Mouse (Mus musculus): ENCODE measurements around the gene Lhx5. TPM values are rescaled to one million over a fixed set of nuclear protein-coding genes. Genes with fewer than 3 reads are reported as not detected.

The Lhx5 gene
- total RNA-seq, 1 experiment from 2014 or later, result not detected

- no peak for ATAC-seq (ENCODE audit: extremely low read depth, insufficient number of reproducible peaks, low FRiP score, poor library complexity, severe bottlenecking)
Observed at GRCm38 (mm10) chr5:120429692-120430091, 1.8 kb upstream of the Lhx5 start.

GRCm38 (mm10) chr5:120431001-120431583 lies 407 bp upstream of the Lhx5 start:
- ATAC-seq (ENCODE audit: extremely low read depth, insufficient number of reproducible peaks, low FRiP score, poor library complexity, severe bottlenecking), result no peak

GRCm38 (mm10) chr5:120432486-120433015 lies 1.1 kb downstream of the Lhx5 start:
- no peak for ATAC-seq (ENCODE audit: extremely low read depth, insufficient number of reproducible peaks, low FRiP score, poor library complexity, severe bottlenecking)

DNA sequence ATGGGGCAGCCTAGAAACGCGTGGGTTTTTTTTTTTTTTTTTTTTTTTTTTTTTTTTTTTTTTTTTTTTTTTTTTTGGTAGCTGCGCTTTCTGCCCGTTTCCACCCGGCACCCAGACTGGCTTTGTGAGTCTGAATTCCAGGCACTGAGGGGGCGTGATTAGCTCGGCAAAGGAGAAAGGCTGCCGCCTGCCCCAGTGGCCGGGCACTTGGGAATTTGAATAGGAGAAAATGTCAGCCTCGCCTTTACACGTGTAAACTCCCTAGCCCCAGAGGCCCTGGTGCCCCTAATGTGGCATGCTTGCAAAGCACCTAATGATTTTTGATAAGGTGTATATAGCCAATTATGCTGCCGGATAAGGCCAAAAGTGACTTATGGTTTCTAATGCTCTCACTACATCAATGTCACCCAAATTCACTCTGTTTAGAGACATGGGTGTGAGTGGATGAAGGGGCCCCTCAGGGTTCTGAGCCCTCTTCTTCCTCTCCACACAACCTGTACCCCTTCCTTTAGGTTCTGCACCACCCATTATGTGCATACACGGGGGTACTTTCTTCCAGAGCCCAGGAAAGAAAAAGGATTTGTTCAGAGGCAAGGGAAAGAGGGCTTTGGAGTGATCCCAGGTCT lies 1.7 kb downstream of the Lhx5 start:
- ATAC-seq (ENCODE audit: extremely low read depth, insufficient number of reproducible peaks, low FRiP score, poor library complexity, severe bottlenecking), result no peak

- no peak for ATAC-seq (ENCODE audit: extremely low read depth, insufficient number of reproducible peaks, low FRiP score, poor library complexity, severe bottlenecking)
Observed at GRCm38 (mm10) chr5:120434231-120434735, 2.8 kb downstream of the Lhx5 start.

GRCm38 (mm10) chr5:120435006-120435681 lies 3.6 kb downstream of the Lhx5 start:
- no peak for ATAC-seq (ENCODE audit: extremely low read depth, insufficient number of reproducible peaks, low FRiP score, poor library complexity, severe bottlenecking)

DNA sequence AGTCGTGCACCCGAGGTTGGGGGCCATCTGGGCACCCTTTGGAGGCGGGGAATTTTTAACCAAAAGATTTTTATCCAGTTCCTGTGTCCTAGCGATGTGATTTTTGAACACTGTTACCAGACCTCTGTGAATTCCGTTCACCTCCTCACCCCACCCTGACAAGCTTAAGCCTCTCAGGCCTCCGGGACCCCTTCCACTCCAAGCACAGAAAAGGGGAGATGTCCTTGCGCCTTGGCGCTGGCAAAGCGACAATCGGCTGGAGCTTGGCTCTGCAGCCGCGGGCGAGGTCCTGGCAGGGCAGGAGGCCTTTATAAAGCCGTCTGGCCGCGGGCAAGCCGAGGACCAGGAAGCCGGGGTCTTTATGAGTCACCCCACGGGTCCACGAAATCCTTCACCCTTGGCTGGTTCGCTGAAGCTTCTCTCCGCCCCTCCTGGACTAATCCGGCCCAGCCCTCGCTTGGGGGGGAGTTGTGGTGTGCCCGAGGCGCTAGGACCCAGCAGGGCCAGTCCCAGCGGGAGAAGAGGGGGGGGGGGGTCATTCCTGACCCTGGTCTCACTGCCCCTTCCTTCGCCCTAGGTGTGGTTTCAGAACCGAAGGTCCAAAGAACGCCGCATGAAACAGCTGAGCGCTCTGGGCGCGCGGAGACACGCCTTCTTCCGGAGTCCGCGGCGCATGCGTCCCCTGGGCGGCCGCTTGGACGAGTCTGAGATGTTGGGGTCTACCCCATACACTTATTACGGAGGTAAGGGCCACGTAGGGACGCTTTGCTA lies 4.4 kb downstream of the Lhx5 start:
- no peak for ATAC-seq (ENCODE audit: extremely low read depth, insufficient number of reproducible peaks, low FRiP score, poor library complexity, severe bottlenecking)

DNA sequence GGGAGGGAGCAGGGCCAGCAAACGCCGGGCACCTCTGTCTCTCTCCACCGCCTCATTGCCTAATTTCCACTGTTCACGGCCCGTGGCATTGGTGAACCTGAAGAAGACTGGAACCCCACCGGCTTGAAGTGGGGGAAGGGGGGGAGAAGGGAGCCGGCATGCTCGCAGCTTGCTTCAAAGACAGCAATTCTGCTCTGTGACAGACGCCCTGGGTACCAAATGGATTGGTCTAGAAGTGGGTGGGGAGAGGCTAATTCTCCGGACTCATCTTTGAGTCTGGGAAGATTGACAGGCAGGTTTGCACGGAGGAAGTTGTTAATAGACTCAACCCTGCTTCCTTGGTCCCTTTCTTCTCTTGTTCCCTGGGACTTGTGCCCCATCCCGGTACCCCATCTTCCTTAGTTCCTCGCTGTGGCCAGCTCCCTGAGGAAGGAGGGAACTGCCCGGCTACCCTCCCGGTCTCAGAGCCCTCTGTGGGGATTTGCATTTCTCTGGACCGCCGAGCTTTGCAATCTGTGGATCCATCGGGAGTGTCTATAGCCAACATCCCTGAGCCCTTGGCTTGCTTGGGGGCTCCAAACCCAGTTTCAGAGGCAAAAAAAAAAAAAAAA lies 5.5 kb downstream of the Lhx5 start:
- ATAC-seq (ENCODE audit: extremely low read depth, insufficient number of reproducible peaks, low FRiP score, poor library complexity, severe bottlenecking), result no peak

DNA sequence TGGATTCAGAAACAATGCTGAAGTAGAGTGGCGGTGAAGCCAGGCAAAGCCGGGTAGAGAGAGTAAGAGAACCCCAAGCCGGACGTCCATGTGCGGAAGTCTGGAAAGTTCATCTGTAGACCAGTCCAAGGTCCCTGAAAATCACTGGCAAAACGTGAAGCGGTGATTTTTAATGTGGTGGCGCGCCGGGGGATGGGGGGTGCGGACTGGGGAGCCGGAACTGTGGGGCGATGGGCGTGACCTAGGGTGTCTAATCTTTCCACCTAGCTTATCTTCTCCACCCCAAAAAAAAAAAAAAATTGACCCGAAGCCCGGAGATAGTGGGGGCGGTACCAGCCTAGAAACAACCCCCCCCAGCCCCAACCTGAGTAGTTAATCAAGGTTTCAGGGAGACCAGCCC lies 6.0 kb downstream of the Lhx5 start:
- ATAC-seq (ENCODE audit: extremely low read depth, insufficient number of reproducible peaks, low FRiP score, poor library complexity, severe bottlenecking), result no peak

DNA sequence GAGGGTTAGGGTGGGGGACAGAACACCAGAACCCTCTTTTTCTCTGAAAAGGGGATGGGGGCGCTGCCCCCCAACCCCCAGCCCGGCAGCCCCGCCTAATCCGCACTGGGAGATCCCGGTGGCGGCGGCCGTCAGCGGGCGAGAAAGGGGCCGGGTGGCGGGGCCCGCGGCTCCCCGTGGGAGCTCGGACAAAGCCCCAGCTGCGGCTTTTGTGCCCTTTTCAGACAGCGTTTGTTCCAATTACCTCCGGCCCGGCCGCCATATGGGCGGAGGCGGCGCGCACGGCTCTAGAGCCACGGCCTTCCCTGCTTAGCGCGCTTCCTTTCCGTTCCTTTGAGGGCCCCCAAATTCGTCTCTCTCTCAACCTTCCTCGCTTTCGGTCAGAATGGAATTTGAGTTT lies 6.5 kb downstream of the Lhx5 start:
- no peak for ATAC-seq (ENCODE audit: extremely low read depth, insufficient number of reproducible peaks, low FRiP score, poor library complexity, severe bottlenecking)

DNA sequence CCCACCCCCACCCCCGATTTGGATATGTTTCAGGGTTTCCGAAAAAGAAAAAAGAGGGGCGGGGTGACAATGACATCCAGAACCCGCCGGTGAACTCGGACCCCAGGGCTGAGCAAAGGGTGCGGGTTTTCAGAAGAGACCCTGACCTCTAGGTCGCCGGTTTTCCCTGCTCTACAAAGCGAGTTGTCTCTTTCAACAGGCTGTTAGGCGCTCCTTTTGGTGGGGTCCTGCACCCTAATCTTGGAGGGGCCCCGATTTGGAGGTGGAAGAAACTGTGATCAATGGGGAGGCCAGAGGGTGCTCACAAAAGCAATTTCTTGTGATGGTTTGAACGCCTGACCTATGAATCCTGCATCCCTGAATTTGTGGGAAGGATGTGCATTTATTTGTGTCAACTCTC lies 7.0 kb downstream of the Lhx5 start:
- no peak for ATAC-seq (ENCODE audit: extremely low read depth, insufficient number of reproducible peaks, low FRiP score, poor library complexity, severe bottlenecking)

DNA sequence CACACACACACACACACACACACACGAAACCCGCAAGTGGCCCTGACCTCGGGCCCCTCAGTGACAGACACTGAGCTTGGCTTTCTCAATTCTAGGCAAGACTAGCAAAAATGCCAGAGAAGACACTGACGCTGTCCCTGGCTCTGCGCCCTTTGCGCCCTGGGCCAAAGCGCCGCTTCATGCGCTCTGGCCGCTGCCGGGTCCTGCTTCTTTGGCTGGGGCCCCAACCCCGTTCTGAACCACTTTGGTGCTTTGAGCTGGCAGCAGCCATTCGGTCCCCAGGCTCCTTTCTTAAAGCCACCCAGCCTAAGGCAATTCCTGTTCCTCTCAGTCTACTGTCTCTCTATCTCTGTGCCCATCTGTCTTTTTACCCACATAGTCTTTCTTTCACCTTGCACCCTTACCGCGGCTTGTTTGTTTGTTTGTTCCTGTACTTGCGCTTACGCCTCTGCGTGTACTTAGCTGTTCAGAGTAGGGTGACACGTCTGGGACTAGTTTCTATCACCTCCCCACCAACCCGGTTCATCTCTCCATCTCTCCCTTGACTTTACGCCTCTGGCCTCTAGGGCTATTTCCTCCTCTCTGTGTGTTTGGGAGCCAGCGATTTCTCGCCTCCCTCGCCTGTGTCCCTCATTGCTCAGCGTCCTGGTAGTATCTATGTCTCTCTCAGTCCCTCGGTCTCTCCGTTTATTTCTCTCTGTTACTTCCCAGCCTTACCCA lies 7.7 kb downstream of the Lhx5 start:
- no peak for ATAC-seq (ENCODE audit: extremely low read depth, insufficient number of reproducible peaks, low FRiP score, poor library complexity, severe bottlenecking)

DNA sequence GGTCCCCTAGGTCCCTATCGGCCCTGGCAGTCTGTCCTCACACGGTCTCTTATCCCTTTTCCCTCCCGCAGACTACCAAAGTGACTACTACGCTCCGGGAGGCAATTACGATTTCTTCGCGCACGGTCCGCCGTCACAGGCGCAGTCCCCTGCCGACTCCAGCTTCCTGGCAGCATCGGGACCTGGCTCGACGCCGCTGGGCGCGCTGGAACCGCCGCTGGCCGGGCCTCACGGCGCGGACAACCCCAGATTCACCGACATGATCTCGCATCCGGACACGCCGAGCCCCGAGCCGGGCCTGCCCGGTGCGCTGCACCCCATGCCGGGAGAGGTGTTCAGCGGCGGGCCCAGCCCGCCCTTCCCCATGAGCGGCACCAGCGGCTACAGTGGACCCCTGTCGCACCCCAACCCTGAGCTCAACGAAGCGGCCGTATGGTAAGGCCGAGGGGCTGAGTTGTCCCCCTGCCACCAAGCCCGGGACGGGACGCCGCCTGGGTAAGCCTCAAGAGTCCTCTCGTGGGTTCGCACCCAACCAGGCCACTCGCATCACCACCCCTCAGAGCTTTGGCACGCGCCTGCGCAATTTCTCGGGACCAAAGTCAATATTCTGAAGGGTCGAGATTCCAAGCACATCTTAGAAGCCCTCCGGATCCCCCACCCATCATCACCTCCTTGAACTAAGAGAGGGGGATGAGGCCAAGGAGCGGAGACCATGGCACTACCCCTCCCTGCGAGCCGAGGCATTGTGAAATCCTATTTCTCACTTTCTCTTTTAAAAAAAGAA lies 8.6 kb downstream of the Lhx5 start:
- ATAC-seq (ENCODE audit: extremely low read depth, insufficient number of reproducible peaks, low FRiP score, poor library complexity, severe bottlenecking), result no peak

- ATAC-seq (ENCODE audit: extremely low read depth, insufficient number of reproducible peaks, low FRiP score, poor library complexity, severe bottlenecking), result peak; percentile 28; the same call in 1 of the 2 replicates
Observed at GRCm38 (mm10) chr5:120440733-120441132, 9.2 kb downstream of the Lhx5 start.

- ATAC-seq (ENCODE audit: extremely low read depth, insufficient number of reproducible peaks, low FRiP score, poor library complexity, severe bottlenecking), result no peak
Observed at GRCm38 (mm10) chr5:120447305-120447704, 15.8 kb downstream of the Lhx5 start.

GRCm38 (mm10) chr5:120454756-120455337 lies 23.3 kb downstream of the Lhx5 start:
- no peak for ATAC-seq (ENCODE audit: extremely low read depth, insufficient number of reproducible peaks, low FRiP score, poor library complexity, severe bottlenecking)

DNA sequence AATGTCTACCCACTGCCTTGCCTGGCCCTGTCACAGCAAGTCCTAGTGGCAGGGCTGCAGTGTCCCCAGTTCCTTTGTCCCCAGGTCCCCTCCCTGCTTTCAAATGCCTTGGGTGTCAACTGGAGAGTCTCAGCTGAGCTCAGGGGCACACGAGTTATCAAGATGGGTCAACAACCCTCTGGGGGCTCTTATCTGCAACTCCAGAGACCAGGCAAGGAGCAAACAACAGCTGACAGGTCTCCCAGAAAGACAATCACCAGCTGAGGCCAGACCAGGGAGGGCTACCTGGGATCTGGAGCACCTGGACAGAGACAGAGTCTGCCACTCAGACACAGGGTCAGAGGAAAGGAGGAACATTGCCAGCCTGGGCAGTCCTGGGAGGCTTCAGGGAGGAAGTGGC lies 24.8 kb downstream of the Lhx5 start:
- no peak for ATAC-seq (ENCODE audit: extremely low read depth, insufficient number of reproducible peaks, low FRiP score, poor library complexity, severe bottlenecking)
